Mouse (Mus musculus) hindbrain, postnatal 0 days (tissue): ENCODE measurements at regions not wholly inside any gene's neighbourhood (a gene's known extent, or its start where the extent isn't known, plus 50 kb on each side); places are given as distances from the start of the nearest gene placed in this dataset.
A peak's percentile ranks its signal among the peaks of the same experiment; 100 is the strongest.

Experiments used
- ATAC-seq: fragments of 200-750 bp; cut with Nextera tagmentation; 2 replicates; pipeline ENCODE4 v1.8.0; 2017; ENCODE audit warnings: mild to moderate bottlenecking, moderate TSS enrichment, moderate library complexity
- DNase-seq: peaks from one replicate; pipeline ENCODE4 v3.0.0-alpha.2; 2015; ENCODE audit warnings: low spot score
- H3K27ac ChIP-seq: fragments of 300-500 bp; sonication (generic); 2 replicates; pipeline ENCODE4 v1.5.1; 2014; ENCODE audit warnings: mild to moderate bottlenecking
- H3K27me3 ChIP-seq: fragments of 300-500 bp; sonication (generic); 2 replicates; pipeline ENCODE4 v1.6.1; 2014; ENCODE audit warnings: low read length, mixed read lengths; ENCODE audit not compliant: insufficient read depth
- H3K36me3 ChIP-seq: fragments of 300-500 bp; sonication (generic); 2 replicates; pipeline ENCODE4 v1.6.1; 2014; ENCODE audit warnings: low read length, mixed read lengths; ENCODE audit not compliant: insufficient read depth
- H3K4me1 ChIP-seq: fragments of 300-500 bp; sonication (generic); 2 replicates; pipeline ENCODE4 v1.6.1; 2014; ENCODE audit warnings: antibody characterized with exemption, low read length, mixed read lengths; ENCODE audit not compliant: insufficient read depth
- H3K4me2 ChIP-seq: fragments of 300-500 bp; sonication (generic); 2 replicates; pipeline ENCODE4 v1.6.1; 2014; ENCODE audit warnings: low read depth, mild to moderate bottlenecking, low read length, moderate library complexity, mixed read lengths
- H3K4me3 ChIP-seq: fragments of 300-500 bp; sonication (generic); 2 replicates; pipeline ENCODE4 v1.5.1; 2014; ENCODE audit warnings: low read length
- H3K9ac ChIP-seq: fragments of 300-500 bp; sonication (generic); replicated peaks from 2 replicates; pipeline ENCODE4 v1.6.1; 2014; ENCODE audit warnings: mild to moderate bottlenecking, low read length, moderate library complexity, mixed read lengths
- H3K9me3 ChIP-seq: fragments of 300-500 bp; sonication (generic); 2 replicates; pipeline ENCODE4 v1.6.1; 2016; ENCODE audit warnings: low read length, mixed read lengths
- CTCF ChIP-seq: IDR thresholded peaks from 2 replicates; pipeline ENCODE4 v1.5.1; 2016; ENCODE audit warnings: antibody characterized with exemption, control low read depth, low read depth
- WGBS: fragments of 180-500 bp; shearing (Covaris S2); extraction: QIAGEN DNeasy Blood & Tissue Kit; methylation state at CpG from one replicate; pipeline ENCODE4 v1.1.7; 2014; 5-methylcytosine and 5-hydroxymethylcytosine counted together

- Histone ChIP-seq H3K4me2 (no peak overlapping the region), H3K27me3 (no peaks in the 10 kb centered on the region), H3K9ac (no peak overlapping the region), H3K36me3 (no peaks in the 10 kb centered on the region), H3K9me3 (no peaks in the 10 kb centered on the region), H3K4me1 (no peaks in the 10 kb centered on the region), H3K4me3 (no peak overlapping the region), H3K27ac (no peak overlapping the region)
- WGBS: 64% methylated on average over 1 of the region's 1 CpGs
- DNase-seq: no peak
- ATAC-seq: no peak
- TF ChIP-seq CTCF: no peak
Measured at GRCm38 (mm10) chr12:96030180-96030579, 338.2 kb downstream of the Flrt2 start.

DNA sequence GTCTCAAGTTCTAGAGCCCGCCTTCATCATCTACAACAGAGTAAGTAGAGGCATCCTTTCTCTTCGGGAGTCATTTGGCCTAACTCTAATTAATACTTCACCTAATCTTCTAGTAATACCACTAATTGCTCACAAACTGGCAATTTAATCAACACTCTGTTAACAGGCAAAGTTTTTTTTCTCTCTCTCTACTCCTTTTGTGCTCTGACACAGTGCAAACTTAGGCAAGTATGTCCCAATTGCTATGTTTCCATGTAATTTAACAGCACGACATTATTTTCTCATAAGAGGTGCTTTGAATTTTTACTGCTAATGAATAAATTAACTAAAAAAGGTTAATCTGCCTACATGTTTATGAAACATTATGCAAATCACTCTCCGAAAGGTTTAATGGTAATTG is 383.3 kb downstream of the Flrt2 start:
- no peak for ATAC-seq
- DNase-seq: no peak

DNA sequence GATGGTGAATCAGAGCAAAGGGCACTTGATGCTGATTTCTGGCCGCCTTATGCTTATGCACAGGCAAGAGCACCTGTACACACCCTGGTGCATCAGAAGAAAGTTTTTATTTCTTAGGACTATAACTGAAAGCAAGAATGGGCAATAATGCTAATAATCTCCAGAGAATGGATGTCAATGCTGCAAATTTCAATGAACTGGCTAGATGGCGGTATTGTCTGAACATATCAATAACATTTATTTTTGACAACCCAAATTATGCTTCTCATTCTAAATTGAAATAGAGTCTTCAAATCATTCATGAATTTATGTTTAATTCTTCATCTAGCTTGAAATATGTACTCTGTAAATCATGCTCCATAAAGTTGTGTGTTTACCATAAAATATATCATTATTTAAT is 399.0 kb downstream of the Flrt2 start:
- no peaks in the 10 kb centered on the region for H3K9me3 ChIP-seq
- no peak overlapping the region for H3K4me2 ChIP-seq
- no peak; the same call in 1 of the 2 replicates for TF ChIP-seq CTCF
- no peak overlapping the region for H3K27ac ChIP-seq
- ATAC-seq: no peak
- H3K4me3 ChIP-seq: no peak overlapping the region
- no peaks in the 10 kb centered on the region for H3K27me3 ChIP-seq
- no peak for DNase-seq
- H3K9ac ChIP-seq: no peak overlapping the region
- no peaks in the 10 kb centered on the region for H3K36me3 ChIP-seq
- H3K4me1 ChIP-seq: no peaks in the 10 kb centered on the region
- WGBS: 88% methylated on average over 2 of the region's 2 CpGs

More for the DNA sequence above, 383.3 kb downstream of the Flrt2 start:
- Histone ChIP-seq H3K9me3 (no peaks in the 10 kb centered on the region), H3K4me3 (no peak overlapping the region), H3K4me1 (no peaks in the 10 kb centered on the region), H3K36me3 (no peaks in the 10 kb centered on the region), H3K9ac (no peak overlapping the region), H3K4me2 (no peak overlapping the region), H3K27ac (no peak overlapping the region), H3K27me3 (no peaks in the 10 kb centered on the region)
- WGBS: 74% methylated on average over 4 of the region's 4 CpGs
- TF ChIP-seq CTCF: no peak

- no peaks in the 10 kb centered on the region for H3K4me1 ChIP-seq
- DNase-seq (no peak), ATAC-seq (no peak)
- no peaks in the 10 kb centered on the region for H3K36me3 ChIP-seq
- no peak overlapping the region for H3K27ac ChIP-seq
- H3K27me3 ChIP-seq: no peaks in the 10 kb centered on the region
- 82% methylated on average over 1 of the region's 1 CpGs for WGBS
- H3K9ac ChIP-seq: no peak overlapping the region
- H3K4me3 ChIP-seq: no peak overlapping the region
- TF ChIP-seq CTCF: no peak
- H3K9me3 ChIP-seq: no peaks in the 10 kb centered on the region
- no peak overlapping the region for H3K4me2 ChIP-seq
Measured at GRCm38 (mm10) chr12:96106254-96106653, 414.2 kb downstream of the Flrt2 start.

DNA sequence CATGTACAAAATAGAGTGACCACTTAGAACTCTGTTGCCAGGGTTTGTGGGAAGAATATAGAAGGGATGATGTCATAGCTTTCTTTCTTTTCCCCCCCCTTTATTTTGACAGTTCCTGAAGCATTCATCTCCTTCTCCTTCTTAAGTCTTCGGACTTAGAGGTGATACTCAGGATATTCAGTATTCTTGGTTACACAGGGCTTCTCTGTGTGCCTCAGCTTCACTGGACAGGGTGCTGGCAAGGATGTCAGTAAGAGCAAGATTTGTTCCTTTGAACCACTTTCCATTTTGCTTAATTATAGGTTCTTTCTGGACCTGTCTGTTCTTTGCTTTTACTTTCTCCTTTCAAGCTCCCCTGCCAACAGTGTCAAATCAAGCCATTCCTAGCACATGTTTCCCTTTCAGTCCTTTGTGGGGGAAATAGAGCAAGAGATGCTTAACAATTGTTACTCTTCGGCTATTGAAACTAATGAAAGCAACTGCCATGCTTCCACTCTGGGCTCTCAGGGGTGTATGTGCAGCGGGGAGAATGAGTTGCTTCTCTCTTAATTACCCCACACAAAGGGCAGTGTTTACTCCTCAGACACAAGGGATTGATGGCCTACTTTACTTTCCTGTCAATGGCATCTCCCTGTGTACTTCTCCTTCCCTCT is 422.8 kb downstream of the Flrt2 start:
- TF ChIP-seq CTCF: no peak
- WGBS: 23% methylated on average over 3 of the region's 3 CpGs
- no peaks in the 10 kb centered on the region for H3K9me3 ChIP-seq
- H3K4me2 ChIP-seq: no peak overlapping the region
- ATAC-seq (peak; percentile 67; the same call in 1 of the 2 replicates), DNase-seq (peak; percentile 13)
- H3K27ac ChIP-seq: no peak overlapping the region
- no peak overlapping the region for H3K9ac ChIP-seq
- H3K4me1 ChIP-seq: no peaks in the 10 kb centered on the region
- H3K36me3 ChIP-seq: no peaks in the 10 kb centered on the region
- H3K4me3 ChIP-seq: no peak overlapping the region
- H3K27me3 ChIP-seq: no peaks in the 10 kb centered on the region

GRCm38 (mm10) chr12:96117553-96117952 is 425.5 kb downstream of the Flrt2 start:
- no peak for ATAC-seq
- Histone ChIP-seq H3K9ac (no peak overlapping the region), H3K27me3 (no peaks in the 10 kb centered on the region), H3K4me3 (no peak overlapping the region), H3K36me3 (no peaks in the 10 kb centered on the region), H3K4me2 (no peak overlapping the region), H3K27ac (no peak overlapping the region), H3K4me1 (no peaks in the 10 kb centered on the region), H3K9me3 (no peaks in the 10 kb centered on the region)
- no peak for TF ChIP-seq CTCF
- no peak for DNase-seq
- 93% methylated on average over 3 of the region's 3 CpGs for WGBS

DNA sequence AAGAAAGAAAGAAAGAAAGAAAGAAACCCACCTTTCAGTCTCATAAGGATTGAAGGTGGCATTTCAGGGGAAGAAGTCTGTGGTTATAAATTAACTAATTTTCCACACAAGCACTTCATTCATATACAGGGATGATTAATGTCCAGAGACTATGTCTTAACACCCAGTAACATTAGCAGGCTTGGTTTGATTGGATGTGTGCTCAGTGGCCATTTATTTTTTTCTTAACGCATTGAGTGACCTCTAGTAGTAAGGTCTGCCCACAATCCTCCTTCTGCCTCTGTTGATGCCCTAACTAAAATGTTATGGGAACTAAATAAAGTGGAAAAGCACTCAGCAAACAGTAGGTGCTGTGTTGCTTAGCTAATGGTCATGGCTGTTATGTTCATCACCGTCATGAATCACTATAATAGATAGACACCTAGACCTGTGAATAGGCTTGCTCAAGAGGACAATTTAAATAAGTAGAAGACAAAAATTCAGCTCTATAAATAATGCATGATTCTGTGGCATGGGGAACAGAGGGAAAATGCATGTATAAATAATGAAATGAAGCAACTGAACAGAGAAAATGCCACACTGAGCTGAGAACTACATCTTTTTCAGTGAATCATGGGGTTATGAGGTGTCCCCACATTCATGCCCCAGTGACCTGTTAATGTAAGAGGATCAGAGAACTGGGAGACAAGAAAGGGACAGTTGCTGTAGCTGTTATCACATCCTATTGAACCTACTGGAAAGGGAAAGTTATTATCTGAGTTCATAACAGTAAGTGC is 432.3 kb downstream of the Flrt2 start:
- TF ChIP-seq CTCF: no peak
- no peak overlapping the region for H3K9ac ChIP-seq
- H3K4me1 ChIP-seq: no peaks in the 10 kb centered on the region
- WGBS: 30% methylated on average over 2 of the region's 2 CpGs
- H3K27me3 ChIP-seq: no peaks in the 10 kb centered on the region
- ATAC-seq (no peak), DNase-seq (no peak)
- H3K4me3 ChIP-seq: no peak overlapping the region
- H3K4me2 ChIP-seq: no peak overlapping the region
- H3K9me3 ChIP-seq: no peaks in the 10 kb centered on the region
- no peaks in the 10 kb centered on the region for H3K36me3 ChIP-seq
- H3K27ac ChIP-seq: no peak overlapping the region
